Mouse (Mus musculus): ENCODE results near the gene Hoxd3. TPM values are rescaled to one million over a fixed set of nuclear protein-coding genes. Genes with fewer than 3 reads are reported as not detected.

Hoxd3 gene
- polyA plus RNA-seq, 1 experiment from 2014 or later, result not detected

GRCm38 (mm10) chr2:74715504-74716241, 3.9 kb downstream of the Hoxd3 start:
- no peak overlapping the region for H3K4me3 ChIP-seq (replicated peaks; ENCODE audit: low read depth, low read length)
- no peak overlapping the region for H3K27ac ChIP-seq (replicated peaks; ENCODE audit: low read depth, low read length)
- H3K4me1 ChIP-seq (ENCODE audit: control insufficient read depth, insufficient read depth, low read length), result 0 out of 2 replicates have a peak, but pooled peaks cover 4% of the 10 kb centered on the region
- H3K9me3 ChIP-seq (ENCODE audit: control insufficient read depth, low read length), result no peaks in the 10 kb centered on the region
- H3K4me2 ChIP-seq (ENCODE audit: low read length), result peak overlapping the region; percentile 51
- H3K27me3 ChIP-seq (ENCODE audit: control insufficient read depth, insufficient read depth, low read length), result peaks cover 100% of the 10 kb centered on the region
- no peaks in the 10 kb centered on the region for H3K36me3 ChIP-seq (ENCODE audit: control insufficient read depth, insufficient read depth, low read length)
- 4% methylated on average over 26 of the region's 26 CpGs for WGBS
- ATAC-seq (ENCODE audit: low FRiP score, low TSS enrichment), result no peak
- DNase-seq, result peak; percentile 91
- H3K9ac ChIP-seq (replicated peaks; ENCODE audit: low read length), result no peak overlapping the region

- H3K4me3 ChIP-seq (replicated peaks; ENCODE audit: low read depth, low read length), result no peak overlapping the region
- no peaks in the 10 kb centered on the region for H3K36me3 ChIP-seq (ENCODE audit: control insufficient read depth, insufficient read depth, low read length)
- no peaks in the 10 kb centered on the region for H3K9me3 ChIP-seq (ENCODE audit: control insufficient read depth, low read length)
- H3K27me3 ChIP-seq (ENCODE audit: control insufficient read depth, insufficient read depth, low read length), result peaks cover 100% of the 10 kb centered on the region
- no peak overlapping the region for H3K4me2 ChIP-seq (ENCODE audit: low read length)
- H3K4me1 ChIP-seq (ENCODE audit: control insufficient read depth, insufficient read depth, low read length), result no peaks in the 10 kb centered on the region
- DNase-seq (no peak), ATAC-seq (ENCODE audit: low FRiP score, low TSS enrichment) (no peak)
- H3K9ac ChIP-seq (replicated peaks; ENCODE audit: low read length), result no peak overlapping the region
- 6% methylated on average over 2 of the region's 2 CpGs for WGBS
- H3K27ac ChIP-seq (replicated peaks; ENCODE audit: low read depth, low read length), result no peak overlapping the region
Observed at GRCm38 (mm10) chr2:74720384-74720783, 8.7 kb downstream of the Hoxd3 start.

GRCm38 (mm10) chr2:74720955-74721491, 9.3 kb downstream of the Hoxd3 start:
- no peak overlapping the region for H3K4me2 ChIP-seq (ENCODE audit: low read length)
- DNase-seq, result no peak
- H3K36me3 ChIP-seq (ENCODE audit: control insufficient read depth, insufficient read depth, low read length), result no peaks in the 10 kb centered on the region
- H3K4me3 ChIP-seq (replicated peaks; ENCODE audit: low read depth, low read length), result no peak overlapping the region
- no peak for ATAC-seq (ENCODE audit: low FRiP score, low TSS enrichment)
- WGBS, result 1% methylated on average over 5 of the region's 5 CpGs
- H3K4me1 ChIP-seq (ENCODE audit: control insufficient read depth, insufficient read depth, low read length), result no peaks in the 10 kb centered on the region
- H3K9me3 ChIP-seq (ENCODE audit: control insufficient read depth, low read length), result no peaks in the 10 kb centered on the region
- no peak overlapping the region for H3K9ac ChIP-seq (replicated peaks; ENCODE audit: low read length)
- H3K27ac ChIP-seq (replicated peaks; ENCODE audit: low read depth, low read length), result no peak overlapping the region
- peaks cover 100% of the 10 kb centered on the region for H3K27me3 ChIP-seq (ENCODE audit: control insufficient read depth, insufficient read depth, low read length)

GRCm38 (mm10) chr2:74721882-74722281, 10.2 kb downstream of the Hoxd3 start:
- H3K36me3 ChIP-seq (ENCODE audit: control insufficient read depth, insufficient read depth, low read length), result no peaks in the 10 kb centered on the region
- H3K9ac ChIP-seq (replicated peaks; ENCODE audit: low read length), result no peak overlapping the region
- H3K9me3 ChIP-seq (ENCODE audit: control insufficient read depth, low read length), result no peaks in the 10 kb centered on the region
- no peak for ATAC-seq (ENCODE audit: low FRiP score, low TSS enrichment)
- DNase-seq, result no peak
- H3K4me3 ChIP-seq (replicated peaks; ENCODE audit: low read depth, low read length), result no peak overlapping the region
- no peak overlapping the region for H3K4me2 ChIP-seq (ENCODE audit: low read length)
- no peaks in the 10 kb centered on the region for H3K4me1 ChIP-seq (ENCODE audit: control insufficient read depth, insufficient read depth, low read length)
- H3K27ac ChIP-seq (replicated peaks; ENCODE audit: low read depth, low read length), result no peak overlapping the region
- 5% methylated on average over 6 of the region's 6 CpGs for WGBS
- H3K27me3 ChIP-seq (ENCODE audit: control insufficient read depth, insufficient read depth, low read length), result peaks cover 100% of the 10 kb centered on the region

- Histone ChIP-seq H3K4me1 (ENCODE audit: control insufficient read depth, insufficient read depth, low read length) (no peaks in the 10 kb centered on the region), H3K4me3 (replicated peaks; ENCODE audit: low read depth, low read length) (no peak overlapping the region), H3K9me3 (ENCODE audit: control insufficient read depth, low read length) (no peaks in the 10 kb centered on the region), H3K36me3 (ENCODE audit: control insufficient read depth, insufficient read depth, low read length) (no peaks in the 10 kb centered on the region), H3K9ac (replicated peaks; ENCODE audit: low read length) (no peak overlapping the region), H3K27ac (replicated peaks; ENCODE audit: low read depth, low read length) (no peak overlapping the region), H3K27me3 (ENCODE audit: control insufficient read depth, insufficient read depth, low read length) (peaks cover 100% of the 10 kb centered on the region), H3K4me2 (ENCODE audit: low read length) (no peak overlapping the region)
- ATAC-seq (ENCODE audit: low FRiP score, low TSS enrichment), result no peak
- 2% methylated on average over 8 of the region's 8 CpGs for WGBS
- DNase-seq, result no peak
Observed at GRCm38 (mm10) chr2:74722949-74723348, 11.2 kb downstream of the Hoxd3 start.

GRCm38 (mm10) chr2:74724244-74725015, 12.7 kb downstream of the Hoxd3 start:
- 5% methylated on average over 7 of the region's 7 CpGs for WGBS
- DNase-seq (no peak), ATAC-seq (ENCODE audit: low FRiP score, low TSS enrichment) (no peak)
- H3K27ac ChIP-seq (replicated peaks; ENCODE audit: low read depth, low read length), result no peak overlapping the region
- H3K4me1 ChIP-seq (ENCODE audit: control insufficient read depth, insufficient read depth, low read length), result no peaks in the 10 kb centered on the region
- no peak overlapping the region for H3K4me2 ChIP-seq (ENCODE audit: low read length)
- H3K27me3 ChIP-seq (ENCODE audit: control insufficient read depth, insufficient read depth, low read length), result peaks cover 100% of the 10 kb centered on the region
- H3K9me3 ChIP-seq (ENCODE audit: control insufficient read depth, low read length), result no peaks in the 10 kb centered on the region
- no peak overlapping the region for H3K4me3 ChIP-seq (replicated peaks; ENCODE audit: low read depth, low read length)
- no peak overlapping the region for H3K9ac ChIP-seq (replicated peaks; ENCODE audit: low read length)
- no peaks in the 10 kb centered on the region for H3K36me3 ChIP-seq (ENCODE audit: control insufficient read depth, insufficient read depth, low read length)

- Histone ChIP-seq H3K9me3 (ENCODE audit: control insufficient read depth, low read length) (no peaks in the 10 kb centered on the region), H3K36me3 (ENCODE audit: control insufficient read depth, insufficient read depth, low read length) (no peaks in the 10 kb centered on the region), H3K27ac (replicated peaks; ENCODE audit: low read depth, low read length) (no peak overlapping the region), H3K4me1 (ENCODE audit: control insufficient read depth, insufficient read depth, low read length) (no peaks in the 10 kb centered on the region), H3K4me3 (replicated peaks; ENCODE audit: low read depth, low read length) (no peak overlapping the region), H3K4me2 (ENCODE audit: low read length) (no peak overlapping the region), H3K27me3 (ENCODE audit: control insufficient read depth, insufficient read depth, low read length) (peaks cover 99% of the 10 kb centered on the region), H3K9ac (replicated peaks; ENCODE audit: low read length) (no peak overlapping the region)
- 2% methylated on average over 17 of the region's 17 CpGs for WGBS
- no peak for ATAC-seq (ENCODE audit: low FRiP score, low TSS enrichment)
- DNase-seq, result no peak
Observed at GRCm38 (mm10) chr2:74725171-74725570, 13.4 kb downstream of the Hoxd3 start.

- Histone ChIP-seq H3K9me3 (ENCODE audit: control insufficient read depth, low read length) (no peaks in the 10 kb centered on the region), H3K9ac (replicated peaks; ENCODE audit: low read length) (no peak within 1 kb of the TSS), H3K4me3 (replicated peaks; ENCODE audit: low read depth, low read length) (0 out of 2 replicates have a peak within 1 kb of the TSS, but pooled peaks have one; percentile 3), H3K27me3 (ENCODE audit: control insufficient read depth, insufficient read depth, low read length) (peaks cover 99% of the 10 kb centered on the region), H3K36me3 (ENCODE audit: control insufficient read depth, insufficient read depth, low read length) (no peaks in the 10 kb centered on the region), H3K4me1 (ENCODE audit: control insufficient read depth, insufficient read depth, low read length) (no peaks in the 10 kb centered on the region), H3K27ac (replicated peaks; ENCODE audit: low read depth, low read length) (no peak within 1 kb of the TSS), H3K4me2 (ENCODE audit: low read length) (no peak within 1 kb of the TSS)
- WGBS, result 3% methylated on average over 5 of the region's 5 CpGs
- no peak for DNase-seq
- no peak for ATAC-seq (ENCODE audit: low FRiP score, low TSS enrichment)
Observed at GRCm38 (mm10) chr2:74726551-74726950, 14.8 kb downstream of the Hoxd3 start, which contains the start of gene Gm28230. Gene Gm28230, plus strand, starts transcription at chr2:74726728.

Data from midbrain, embryonic 14.5 days (tissue).